Mouse (Mus musculus): ENCODE measurements around the gene St6gal1.

St6gal1 gene

DNA sequence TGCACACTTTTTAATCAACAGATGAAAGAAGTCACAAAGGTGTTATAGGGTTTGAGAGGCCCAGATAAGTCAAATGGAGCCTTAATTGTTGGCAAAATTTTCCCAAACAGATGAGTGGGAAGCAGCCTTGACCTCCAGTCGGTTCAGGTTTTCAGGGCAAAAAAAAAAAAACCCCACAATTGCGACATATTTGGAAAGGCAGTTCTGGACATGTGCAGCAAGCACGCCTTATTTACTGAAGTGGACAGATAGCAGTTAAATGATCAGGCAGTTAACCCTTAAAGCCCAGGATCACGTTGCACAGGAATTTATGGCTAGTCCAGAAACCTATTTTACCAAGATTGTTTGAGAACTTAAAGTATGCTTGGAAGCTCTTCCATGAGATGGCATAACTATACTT is 112.8 kb downstream of the St6gal1 start:
- no peak for DNase-seq (ENCODE audit: low spot score)

DNA sequence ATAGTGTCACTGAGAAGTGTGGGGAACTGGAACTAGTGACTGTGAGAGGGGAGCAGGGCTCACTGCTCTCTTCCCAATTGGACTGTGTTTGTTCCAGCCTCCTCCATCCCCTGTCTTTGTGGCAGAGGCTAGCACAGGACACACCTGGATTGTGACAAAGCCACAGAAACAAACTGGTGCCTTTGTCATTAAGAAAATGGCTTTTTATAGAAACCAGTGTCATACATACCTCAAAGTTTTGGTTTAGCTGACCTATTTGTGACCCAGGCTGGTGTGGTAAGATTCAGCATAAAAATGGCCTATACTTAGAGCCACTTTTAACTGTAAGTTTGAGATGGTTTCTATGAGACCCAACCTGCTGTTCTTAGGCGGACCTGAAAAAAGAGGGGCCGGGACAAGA is 116.7 kb downstream of the St6gal1 start:
- DNase-seq (ENCODE audit: low spot score): no peak

DNA sequence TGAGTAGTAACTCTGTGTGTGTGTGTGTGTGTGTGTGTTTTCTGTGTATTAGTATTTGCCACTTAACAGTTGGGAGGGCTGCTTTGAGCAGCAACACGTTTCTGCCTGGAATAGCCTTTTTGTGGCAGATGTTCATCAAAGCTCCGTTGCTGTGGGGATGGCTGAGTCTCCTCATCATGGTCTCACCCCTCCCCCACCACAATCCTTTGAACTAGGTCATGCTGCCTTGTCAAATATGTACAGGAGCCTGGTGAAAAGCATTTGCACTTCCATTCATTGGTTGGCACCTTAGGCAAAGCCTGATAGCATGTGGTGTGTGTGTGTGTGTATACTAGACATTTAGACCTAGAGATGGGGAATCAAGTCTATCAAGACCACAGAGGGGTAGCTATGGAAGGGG is 126.3 kb downstream of the St6gal1 start:
- DNase-seq (ENCODE audit: low spot score): no peak

DNA sequence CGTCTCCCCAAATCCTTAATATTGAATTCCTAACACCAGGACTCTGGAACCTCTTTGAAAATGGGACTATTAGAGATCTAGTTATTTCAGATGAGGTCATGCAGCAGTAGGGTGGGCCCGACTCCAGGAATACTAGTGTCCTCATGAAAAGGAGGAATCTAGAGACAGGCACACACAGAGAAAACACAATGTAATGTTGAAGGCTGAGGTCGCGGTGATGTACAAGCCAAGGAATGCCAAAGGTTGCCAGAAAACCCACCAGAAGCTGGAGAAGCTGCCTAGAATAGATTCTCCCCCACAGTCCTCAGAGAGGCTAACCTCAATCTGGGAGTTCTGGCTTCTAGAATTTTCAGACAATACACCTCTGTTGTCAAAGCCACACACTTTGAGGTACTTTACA is 136.5 kb downstream of the St6gal1 start:
- no peak for DNase-seq (ENCODE audit: low spot score)

DNA sequence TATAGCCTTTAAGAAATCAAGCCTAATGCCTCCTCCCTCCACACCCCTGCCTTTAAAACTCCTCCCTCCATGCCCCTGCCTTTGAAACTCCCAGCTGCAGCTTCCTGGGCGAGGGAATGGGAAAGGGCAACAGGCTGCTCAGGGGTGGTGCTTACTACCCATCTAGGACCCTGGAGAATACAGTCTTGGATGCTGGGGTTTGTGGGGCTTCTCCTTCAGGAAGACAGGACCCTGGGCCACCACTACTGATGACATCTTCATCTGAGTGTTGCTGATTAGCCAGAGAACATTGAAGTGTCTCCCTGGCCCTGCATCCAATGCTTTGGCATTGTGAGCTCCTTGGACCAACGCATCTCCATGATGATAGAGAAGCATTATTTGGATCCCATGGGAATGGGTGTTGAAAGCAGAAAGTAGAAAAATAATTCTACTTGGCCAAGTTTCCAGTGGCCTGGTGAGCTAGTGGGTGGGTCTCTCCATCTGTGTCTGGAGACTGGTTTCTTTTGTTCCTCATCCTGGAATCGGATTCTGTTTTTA is 137.0 kb downstream of the St6gal1 start:
- DNase-seq (ENCODE audit: low spot score): no peak

DNA sequence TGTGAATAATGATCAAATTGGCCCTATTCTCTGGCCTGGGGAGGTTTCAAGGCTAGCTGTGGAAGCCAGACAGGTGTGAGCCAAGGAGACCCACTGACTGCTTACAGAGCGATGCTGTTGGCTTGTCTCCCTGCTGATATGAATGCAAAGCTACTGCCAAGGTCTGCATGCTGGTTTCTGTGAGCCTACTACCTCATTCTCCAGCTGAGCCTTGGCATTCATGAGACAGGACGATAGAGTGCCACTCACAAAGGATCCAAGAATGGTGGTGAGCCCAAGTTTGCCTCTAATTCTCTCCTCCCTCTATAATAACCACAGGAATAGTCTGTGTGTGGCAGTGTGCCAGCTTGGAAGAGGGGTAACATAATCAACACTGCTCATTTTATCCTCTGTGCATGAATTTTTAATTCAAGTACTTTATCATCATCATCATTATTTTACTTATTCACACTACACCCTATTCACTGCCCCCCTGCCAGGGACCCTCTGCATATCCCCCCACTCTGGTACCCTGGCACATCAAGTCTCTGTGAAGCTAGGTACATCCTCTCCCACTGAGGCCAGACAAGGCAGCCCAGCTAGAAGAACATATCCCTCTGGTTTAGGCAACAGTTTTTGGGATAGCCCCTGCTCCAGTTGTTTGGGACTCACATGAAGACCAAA is 139.9 kb downstream of the St6gal1 start:
- no peak for DNase-seq (ENCODE audit: low spot score)

DNA sequence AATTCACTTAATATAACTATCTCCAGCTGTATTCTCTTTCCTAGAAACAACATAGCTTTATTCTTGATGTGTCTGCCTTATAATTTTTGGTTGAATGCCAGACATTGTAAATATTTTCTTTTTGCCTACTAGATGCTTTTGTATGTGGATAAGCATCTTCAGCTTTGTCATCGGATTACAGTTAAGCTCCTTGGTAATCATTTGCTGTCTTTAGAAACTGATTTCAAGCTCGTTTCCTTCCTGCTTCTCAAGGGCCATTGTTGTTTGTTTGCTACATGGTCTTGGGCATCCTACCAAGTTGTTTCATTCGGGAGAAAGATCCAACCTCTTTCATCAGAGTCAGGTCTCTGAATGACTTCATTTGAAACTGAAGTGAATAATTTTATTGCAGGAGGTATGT is 144.6 kb downstream of the St6gal1 start:
- no peak for DNase-seq (ENCODE audit: low spot score)

DNA sequence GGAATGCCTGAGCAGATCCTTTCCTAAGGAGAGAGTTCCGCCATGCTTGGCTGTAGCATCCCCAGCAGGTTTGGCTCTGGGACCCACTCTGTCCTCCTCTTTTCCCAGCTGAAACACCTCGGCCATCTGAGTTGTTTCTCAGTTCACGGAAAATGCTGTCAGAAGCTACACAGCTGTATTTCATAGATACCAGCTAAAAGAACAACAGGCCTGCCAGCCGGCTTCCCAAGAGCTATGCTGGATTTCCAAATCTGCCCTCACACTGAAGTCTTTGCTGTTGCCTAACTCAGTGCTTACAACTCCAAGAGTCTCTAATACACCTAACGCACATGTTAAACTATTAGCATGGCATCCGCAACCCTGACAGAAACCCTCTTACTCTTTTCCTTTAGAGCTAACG is 146.2 kb downstream of the St6gal1 start:
- peak; percentile 25 for DNase-seq (ENCODE audit: low spot score)

DNA sequence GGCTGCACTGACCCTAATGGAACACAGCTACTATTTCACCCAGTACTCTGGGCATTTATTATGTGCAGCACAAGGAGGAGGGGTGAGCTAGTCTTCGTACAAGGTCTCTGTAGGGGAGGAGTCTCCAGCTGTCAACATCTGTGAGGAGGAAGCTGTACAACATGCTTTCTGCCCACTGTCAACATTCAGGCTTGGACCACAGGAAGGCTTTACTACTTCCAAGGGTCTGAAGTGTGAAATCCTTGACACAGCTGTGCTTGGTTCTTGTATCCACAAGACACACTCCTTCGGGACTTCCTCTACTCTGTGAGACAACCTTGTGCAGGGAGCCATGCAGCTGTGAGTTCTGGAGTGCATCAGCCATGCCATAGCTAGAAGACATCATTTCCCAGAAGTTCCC is 147.8 kb downstream of the St6gal1 start:
- peak; percentile 31 for DNase-seq (ENCODE audit: low spot score)

DNA sequence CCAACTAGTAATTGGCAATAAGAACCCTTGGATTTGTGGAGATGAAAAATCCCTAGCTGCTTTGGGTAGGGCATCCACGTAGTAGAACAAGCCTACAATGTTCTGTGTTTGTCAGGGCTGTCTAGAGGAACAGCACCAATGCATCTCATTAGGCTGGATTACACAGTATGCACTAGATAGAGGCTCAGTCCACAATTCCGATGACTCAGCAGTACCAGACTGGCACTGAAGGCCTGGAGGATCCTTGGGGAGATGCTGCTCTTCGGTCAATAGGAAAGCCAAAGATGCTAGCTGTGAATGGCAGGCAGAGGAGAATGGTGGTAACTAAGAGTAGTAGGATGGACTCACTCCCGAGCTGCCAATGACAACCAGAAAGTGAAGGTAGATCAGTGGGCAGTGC is 149.5 kb downstream of the St6gal1 start:
- DNase-seq (ENCODE audit: low spot score): no peak

DNA sequence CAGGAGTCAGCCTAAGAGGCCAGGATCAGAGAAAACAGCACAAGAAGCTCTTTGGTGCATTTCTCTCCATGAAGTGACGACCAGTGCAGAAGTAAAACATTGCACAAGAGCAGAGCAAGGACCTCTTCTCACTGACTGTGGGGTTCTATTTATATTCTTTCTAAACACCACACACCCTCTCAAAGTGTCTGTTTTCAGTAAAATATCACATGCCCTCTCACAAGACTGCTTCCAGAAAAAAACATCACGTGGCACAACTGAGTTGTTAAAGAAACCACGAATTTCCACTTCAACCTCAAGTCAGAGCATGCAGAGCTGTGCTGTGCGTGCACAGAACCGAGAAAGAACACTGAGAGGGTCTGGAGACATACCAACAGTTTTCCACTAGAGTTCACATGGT is 150.4 kb downstream of the St6gal1 start:
- peak; percentile 78 for DNase-seq (ENCODE audit: low spot score)

DNA sequence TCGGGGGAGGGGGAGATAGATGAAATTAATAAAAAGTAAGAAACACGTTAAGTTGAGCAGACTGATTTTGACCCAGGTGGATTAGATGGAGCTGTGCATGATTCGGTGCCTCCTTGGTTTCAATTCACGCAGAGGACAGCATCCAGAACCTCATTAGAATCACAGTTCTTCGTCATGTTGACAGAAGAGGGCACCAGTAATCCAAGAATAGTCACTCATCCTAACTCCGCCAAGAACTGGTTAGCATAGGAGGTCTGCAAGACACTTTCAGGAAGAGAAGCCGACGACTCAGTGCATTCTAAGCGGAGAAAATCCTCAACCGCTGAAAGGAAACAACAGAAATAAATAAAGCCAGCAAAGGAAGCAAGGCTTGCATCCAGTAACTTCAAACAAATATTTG is 151.6 kb downstream of the St6gal1 start:
- peak; percentile 39 for DNase-seq (ENCODE audit: low spot score)

DNA sequence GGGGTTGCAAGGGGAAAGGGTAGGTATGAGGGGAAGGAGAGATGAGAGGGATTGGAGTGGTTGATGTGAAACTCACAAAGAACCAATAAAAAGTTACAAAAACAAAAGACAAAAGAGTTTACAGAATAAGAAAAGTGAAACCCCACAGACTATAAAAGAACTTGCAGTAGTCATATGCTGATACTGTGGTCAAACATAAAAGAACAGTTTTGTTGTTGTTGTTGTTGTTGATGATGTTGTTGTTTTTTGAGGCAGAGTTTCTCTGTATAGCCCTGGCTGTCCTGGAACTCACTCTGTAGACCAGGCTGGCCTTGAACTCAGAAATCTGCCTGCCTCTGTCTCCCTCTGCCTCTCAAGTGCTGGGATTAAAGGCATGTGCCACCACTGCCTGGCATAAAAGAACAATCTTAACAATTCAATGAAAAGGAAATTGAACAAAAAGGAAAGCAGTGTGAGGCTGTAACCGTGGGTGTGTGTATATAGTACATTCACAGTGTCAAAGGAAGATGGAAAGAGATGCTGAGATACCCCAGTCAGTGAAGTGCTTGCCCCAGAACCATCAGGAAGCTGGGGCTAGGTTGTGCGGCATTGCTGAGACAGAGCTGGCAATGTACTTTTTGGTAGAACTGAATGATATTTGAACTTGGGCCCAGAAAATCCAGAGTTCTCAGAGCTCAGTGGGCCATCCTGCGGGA is 155.1 kb downstream of the St6gal1 start:
- DNase-seq (ENCODE audit: low spot score): no peak

DNA sequence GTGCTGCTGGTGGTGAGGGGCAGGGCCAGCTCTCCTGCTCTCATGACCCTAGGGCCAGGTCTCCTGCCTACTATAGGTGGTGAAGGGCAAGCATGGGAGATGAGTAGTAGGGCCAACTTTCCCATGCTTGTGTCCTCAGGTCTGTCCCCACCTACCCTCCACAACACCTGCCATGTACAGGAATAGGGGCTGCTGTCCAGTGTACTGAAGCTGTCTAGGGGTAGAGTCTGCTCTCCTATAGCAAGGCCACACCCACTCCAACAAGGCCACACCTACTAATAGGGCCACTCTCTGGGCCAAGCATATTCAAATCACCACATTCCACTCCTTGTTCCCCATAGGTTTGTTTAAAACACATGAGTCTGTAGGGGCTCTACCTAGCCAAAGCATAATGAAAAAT is 159.8 kb downstream of the St6gal1 start:
- DNase-seq (ENCODE audit: low spot score): no peak

DNA sequence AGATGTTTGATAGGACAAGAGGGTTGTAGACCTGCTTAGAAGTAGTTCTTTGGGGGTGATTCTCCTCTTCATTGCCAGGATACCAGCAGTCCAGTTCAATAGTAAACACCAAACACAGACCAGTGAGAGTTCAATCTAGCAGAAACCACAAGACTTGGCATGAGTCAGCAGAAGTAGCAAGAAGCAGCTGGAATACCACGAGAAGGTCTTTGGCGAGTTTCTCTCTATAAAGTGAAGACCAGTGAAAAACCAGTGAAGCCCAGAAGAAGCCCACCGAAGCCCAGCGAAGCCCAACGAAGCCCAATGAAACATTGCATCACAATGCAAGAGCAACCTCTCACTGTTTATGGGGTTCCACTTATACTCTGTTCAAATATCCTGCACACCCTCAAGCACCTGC is 173.4 kb downstream of the St6gal1 start:
- DNase-seq (ENCODE audit: low spot score): no peak

DNA sequence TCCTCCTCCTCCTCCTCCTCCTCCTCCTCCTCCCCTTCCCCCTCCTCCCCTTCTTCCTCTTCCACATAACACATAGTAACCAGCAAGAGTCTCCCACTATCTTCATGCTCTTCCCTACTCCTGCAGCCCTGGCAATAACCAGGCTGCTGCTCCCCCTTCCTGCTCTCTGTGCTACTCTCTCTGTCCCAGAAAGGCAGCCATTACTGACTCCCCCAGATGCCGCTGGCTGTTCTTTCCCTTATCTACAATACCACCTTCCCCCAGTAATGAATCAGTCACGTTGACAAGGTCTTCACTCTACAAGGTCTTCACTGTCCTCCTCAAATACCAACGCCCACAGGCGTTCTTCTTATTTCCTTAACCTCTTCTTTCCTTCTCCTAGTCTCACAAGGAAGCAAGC is 176.9 kb downstream of the St6gal1 start:
- DNase-seq (ENCODE audit: low spot score): no peak

DNA sequence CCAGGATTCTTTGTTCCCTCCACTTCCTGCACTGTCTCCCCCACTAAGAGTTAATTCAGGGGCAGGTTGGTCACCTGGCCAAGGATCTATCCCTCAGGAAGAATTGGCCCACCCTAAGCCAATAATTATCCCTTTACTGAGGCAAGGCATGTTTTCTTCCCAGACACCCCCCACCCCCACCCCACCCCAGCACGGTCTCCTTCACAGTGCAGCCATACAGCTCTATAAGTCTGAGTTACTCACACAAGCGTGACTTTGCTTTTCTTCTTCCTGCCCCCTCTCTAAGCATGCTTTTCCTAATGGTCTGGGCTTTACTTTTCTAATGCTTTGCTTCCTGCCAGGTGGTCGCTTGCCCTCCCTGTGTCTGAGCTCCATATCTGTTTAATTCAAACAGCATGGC is 177.4 kb downstream of the St6gal1 start:
- DNase-seq (ENCODE audit: low spot score): no peak

DNA sequence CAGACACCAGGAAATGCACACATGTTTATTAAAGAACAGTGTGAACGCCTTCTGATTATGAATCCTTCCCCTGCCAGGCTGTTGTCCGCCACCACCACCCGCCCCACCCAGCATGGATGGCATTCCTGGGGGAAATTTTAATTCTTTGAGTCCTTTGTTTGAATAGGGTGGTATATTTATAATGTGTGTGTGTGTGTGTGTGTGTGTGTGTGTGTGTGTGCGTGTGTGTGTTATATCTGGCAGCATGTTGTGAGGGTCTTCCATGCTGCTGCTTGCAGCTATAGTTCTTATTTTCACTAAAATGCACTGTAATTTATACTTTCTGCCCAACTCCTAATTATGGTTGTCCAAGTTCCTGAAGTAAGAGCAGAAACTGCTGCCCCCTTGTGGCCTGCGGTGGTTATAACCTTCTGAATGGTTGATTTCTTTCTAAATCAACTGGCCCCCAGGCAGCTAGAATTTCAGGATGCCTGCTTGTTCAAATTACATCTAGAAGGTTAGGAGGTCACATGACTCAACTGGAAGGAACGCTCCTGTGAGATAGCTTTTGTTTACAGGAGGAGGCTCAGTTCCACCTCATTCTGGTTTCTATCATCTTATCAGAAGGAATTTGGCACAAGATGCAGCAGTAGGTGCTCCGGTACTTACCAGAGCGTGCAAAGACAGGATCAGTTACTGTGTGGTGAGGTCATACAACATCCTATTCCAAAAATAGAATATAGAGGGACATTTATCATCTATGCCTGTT is 178.6 kb downstream of the St6gal1 start:
- peak; percentile 73 for DNase-seq (ENCODE audit: low spot score)
